Mouse (Mus musculus) olfactory bulb, adult 2 months (tissue): ENCODE data around the gene Mid1.
"Not testable (repeated sequence)": the region's sequence is repeated elsewhere in the genome, so short reads cannot be mapped to it uniquely, and the experiment has no call there.

Source experiments
- CTCF ChIP-seq: fragments of 200-500 bp; IDR thresholded peaks from 2 replicates; pipeline ENCODE4 v1.5.1; 2012; ENCODE audit warnings: low read depth, mild to moderate bottlenecking, low read length, moderate library complexity; ENCODE audit not compliant: insufficient read depth
- POLR2A ChIP-seq: fragments of 200-500 bp; IDR thresholded peaks from 2 replicates; pipeline ENCODE4 v1.6.1; 2012; ENCODE audit warnings: mild to moderate bottlenecking, low read depth, low read length, moderate library complexity; ENCODE audit not compliant: insufficient read depth

GRCm38 (mm10) chrX:170004236-170004635 is 319.2 kb downstream of the Mid1 start:
- not testable (repeated sequence) for TF ChIP-seq POLR2A, CTCF
